Mouse (Mus musculus): ENCODE measurements around the gene Litaf.

DNA sequence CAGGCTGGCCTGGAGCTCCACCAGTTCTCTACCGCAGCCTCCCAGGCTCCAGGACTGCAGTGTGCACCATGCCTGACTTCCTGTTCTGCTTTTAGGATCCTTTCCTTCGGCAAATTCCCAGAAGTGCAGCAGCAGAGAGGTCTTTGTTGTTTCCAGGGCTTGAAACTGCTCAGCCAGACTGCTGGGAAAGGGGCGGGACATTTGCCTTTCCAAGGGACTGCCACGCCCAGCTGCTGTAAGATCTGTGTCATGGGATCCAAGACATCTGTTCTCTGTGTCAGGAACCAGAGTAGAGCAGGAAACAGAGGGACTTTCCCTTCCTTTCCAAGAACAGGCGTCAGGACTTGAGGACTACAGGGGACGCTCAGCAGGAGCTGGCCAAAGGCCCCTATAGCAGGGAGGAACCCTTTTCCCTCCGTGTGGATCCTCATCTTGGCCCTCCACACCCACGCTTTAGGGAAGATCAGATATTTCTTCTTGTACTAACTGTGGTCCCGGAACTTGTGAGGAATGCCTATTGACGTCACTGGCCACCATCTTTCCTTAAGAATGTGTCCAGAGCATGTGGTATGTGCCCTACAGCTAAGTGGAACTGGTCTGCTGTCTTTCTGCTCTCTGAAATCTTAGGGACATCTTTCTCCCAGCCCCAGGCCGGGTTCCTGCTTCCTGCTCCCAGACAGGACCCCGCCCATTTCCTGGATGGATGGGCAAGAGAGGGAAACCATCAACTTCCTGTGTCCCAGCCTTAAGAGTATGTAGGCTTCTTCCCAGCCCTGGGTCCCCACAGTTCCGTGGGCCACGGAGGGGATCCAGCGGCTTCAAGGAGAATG is 57.6 kb downstream of the Litaf start:
- peak; percentile 20; the same call in 1 of the 2 replicates for TF ChIP-seq EP300 (IDR thresholded peaks at IDR 0.05; ENCODE audit: low read depth)
- no peak for TF ChIP-seq CTCF (IDR thresholded peaks at IDR 0.05; ENCODE audit: low read depth)
